In the genomic region with DNA sequence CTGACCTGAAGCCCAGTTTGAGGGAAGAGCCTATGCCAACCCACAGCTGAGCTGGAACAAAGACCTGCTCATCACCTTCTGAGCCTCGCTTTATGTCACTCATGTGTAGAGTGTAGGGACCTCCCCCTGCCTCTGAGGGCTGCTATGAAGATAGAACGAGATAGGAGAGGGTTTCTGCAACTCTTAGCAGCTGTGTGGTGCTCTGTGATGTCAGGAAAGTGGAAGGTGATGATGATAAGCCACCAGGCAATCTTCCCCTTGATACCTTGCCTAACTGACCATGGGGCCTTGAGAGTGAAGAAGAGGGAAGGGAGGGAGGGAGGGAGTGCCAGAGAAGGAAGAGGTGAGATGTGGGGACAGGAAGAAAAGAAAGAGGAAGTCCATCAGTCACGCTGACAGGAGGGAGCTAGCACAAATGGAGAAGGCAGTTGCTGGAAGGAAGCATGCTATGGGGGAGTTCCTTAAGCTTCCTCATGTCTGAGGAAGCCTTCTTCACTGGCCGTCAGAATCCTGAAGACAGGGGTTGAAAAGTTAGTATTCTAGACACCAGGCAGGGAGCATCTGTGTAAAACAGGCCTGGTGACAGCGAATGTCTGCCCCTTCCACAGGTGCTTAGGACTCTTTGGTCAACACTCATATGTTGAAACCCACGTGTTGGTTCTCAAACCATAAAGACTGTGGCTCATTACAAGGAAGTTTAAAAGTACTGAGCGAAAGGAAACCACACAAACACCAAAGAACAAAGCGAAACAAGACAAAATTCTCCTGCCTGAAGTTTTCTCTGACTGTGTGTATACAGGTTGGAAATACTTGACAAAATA, we compare ENCODE assay signal across 8 mouse cellular contexts. TPM values are rescaled to one million over a fixed set of nuclear protein-coding genes. Genes with fewer than 3 reads are reported as not detected.
DNase-seq lines count a peak whose midpoint lies in the region; ATAC-seq and TF ChIP-seq lines count a peak whose summit lies in the region.

Gene Nav2 (plus strand): TSS at position 196 of the 821 bp plus-strand sequence.

- H3K27me3 ChIP-seq in G1E (ENCODE audit: insufficient read depth, low read length): no peaks in the 10 kb centered on the region
- no peaks in the 10 kb centered on the region; the same call in 1 of the 2 replicates for H3K27me3 ChIP-seq in midbrain, embryonic 11.5 days (ENCODE audit: control insufficient read depth, insufficient read depth, low read length)

- WGBS in midbrain, embryonic 11.5 days: 76% methylated on average over 8 of the region's 8 CpGs

- no peaks in the 10 kb centered on the region for H3K9me3 ChIP-seq in G1E (replicated peaks)
- no peaks in the 10 kb centered on the region for H3K9me3 ChIP-seq in midbrain, embryonic 11.5 days (ENCODE audit: control insufficient read depth, low read length)

- no peak within 1 kb of the TSS for H3K27ac ChIP-seq in midbrain, embryonic 11.5 days (ENCODE audit: low read depth, low read length)

- peaks cover 16% of the 10 kb centered on the region for H3K4me1 ChIP-seq in G1E (ENCODE audit: insufficient read depth, low read depth, low read length)
- H3K4me1 ChIP-seq in midbrain, embryonic 11.5 days (ENCODE audit: control insufficient read depth, insufficient read depth, low read length): no peaks in the 10 kb centered on the region

- DNase-seq in heart, adult 11 months: peak; percentile 85
- no peak for DNase-seq in heart, adult 9 months (ENCODE audit: low spot score in 2 of 2)
- DNase-seq in G1E (ENCODE audit: low spot score): peak; percentile 54
- DNase-seq in gonadal fat pad, adult 2 months (ENCODE audit: low read depth): no peak
- DNase-seq in layer of hippocampus, adult 8-10 months (ENCODE audit: low spot score in 2 of 2): no peak
- no peak for DNase-seq in midbrain, embryonic 11.5 days (ENCODE audit: low spot score, missing footprints)
- DNase-seq in right cerebral cortex, postnatal 10 days (ENCODE audit: low spot score in 2 of 2): no peak
- no peak for DNase-seq in kidney, postnatal 10 days

- H3K36me3 ChIP-seq in G1E (replicated peaks): no peaks in the 10 kb centered on the region
- no peaks in the 10 kb centered on the region for H3K36me3 ChIP-seq in midbrain, embryonic 11.5 days (ENCODE audit: control insufficient read depth, insufficient read depth, low read length)

- no peak within 1 kb of the TSS for H3K4me3 ChIP-seq in G1E (ENCODE audit: low read depth, low read length)
- H3K4me3 ChIP-seq in midbrain, embryonic 11.5 days (ENCODE audit: low read depth, low read length): no peak within 1 kb of the TSS

- no peak within 1 kb of the TSS for H3K4me2 ChIP-seq in midbrain, embryonic 11.5 days

- TF ChIP-seq CTCF in G1E (IDR thresholded peaks at IDR 0.05; ENCODE audit: low read depth, low read length): no peak

- peak; percentile 56 for ATAC-seq in G1E (ENCODE audit: extremely low read depth, insufficient number of reproducible peaks, low FRiP score, poor library complexity, severe bottlenecking)
- ATAC-seq in midbrain, embryonic 11.5 days (ENCODE audit: low FRiP score): no peak

- no peak within 1 kb of the TSS for H3K9ac ChIP-seq in midbrain, embryonic 11.5 days (ENCODE audit: low read length)

RNA-seq across cellular contexts. Expression of gene Nav2, which starts in this region (rescaled TPM):
- not detected in 2 replicates for total RNA-seq in G1E (2014; fragmentation: Nextera tagmentation)
- total RNA-seq in G1E (2017): 0.52 and 1.0 TPM in 2 replicates
- 0.01 TPM in 1 of 2 replicates, not detected in the other for polyA plus RNA-seq in G1E (2012)
- 30.3 and 70.8 TPM in 2 replicates for polyA plus RNA-seq in gonadal fat pad, adult 2 months (2012; rRNA removed)
- total RNA-seq in layer of hippocampus, adult 8-10 months (2022): 100 to 1,000 TPM in 2 of 4 experiments, 10 to 100 TPM in 2; 87.2 to 113 (median 96.0) TPM
- 15.9 and 17.4 TPM in 2 replicates for polyA plus RNA-seq in midbrain, embryonic 11.5 days (2014; fragmentation: Nextera tagmentation; extraction: Ambion mirVana)

Comparison
In these comparisons a context has a peak if more than half of its experiments do, and no peak if none do; other contexts are left out.
1. RNA of gene Nav2 (total RNA-seq): 87.2 to 113 TPM in layer of hippocampus, adult 8-10 months; 0.52 to 1.0 TPM in G1E; every median in the first group is over 10 times any median in the second.
2. RNA of gene Nav2 (polyA plus RNA-seq): 30.3 to 70.8 TPM in gonadal fat pad, adult 2 months and 15.9 to 17.4 TPM in midbrain, embryonic 11.5 days; 0.01 TPM in G1E; every median in the first group is over 10 times any median in the second.
3. DNase-seq: peak in heart, adult 11 months (single experiment) and G1E (single experiment); none in heart, adult 9 months (0 of 2), gonadal fat pad, adult 2 months (single experiment), layer of hippocampus, adult 8-10 months (0 of 2), midbrain, embryonic 11.5 days (single experiment), right cerebral cortex, postnatal 10 days (0 of 2) and kidney, postnatal 10 days (single experiment).